Mouse (Mus musculus): ENCODE data around the gene Ace3. TPM values are rescaled to one million over a fixed set of nuclear protein-coding genes. Genes with fewer than 3 reads are reported as not detected.

Ace3 gene
- total RNA-seq, 2 experiments from 2014 or later = not detected

DNA sequence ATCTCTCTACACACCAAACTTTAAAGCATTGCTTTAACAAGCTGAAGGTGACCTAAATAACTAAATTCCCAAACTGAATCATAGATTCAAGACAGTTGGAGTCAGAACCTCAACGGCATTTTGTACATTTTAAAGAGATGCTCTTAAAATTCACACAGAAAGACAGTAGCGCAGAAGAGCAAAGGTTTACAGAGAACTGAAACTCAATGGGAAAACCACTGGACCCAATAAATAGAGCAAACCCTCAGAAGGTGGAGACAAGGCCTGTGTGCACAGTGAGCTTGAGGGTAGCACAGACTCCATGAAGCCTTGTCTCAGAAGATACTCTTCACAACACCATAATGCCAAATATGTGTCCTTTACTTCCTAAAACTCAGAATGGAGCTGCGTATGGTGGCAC, 51.3 kb downstream of the Ace3 start:
- DNase-seq = no peak

DNA sequence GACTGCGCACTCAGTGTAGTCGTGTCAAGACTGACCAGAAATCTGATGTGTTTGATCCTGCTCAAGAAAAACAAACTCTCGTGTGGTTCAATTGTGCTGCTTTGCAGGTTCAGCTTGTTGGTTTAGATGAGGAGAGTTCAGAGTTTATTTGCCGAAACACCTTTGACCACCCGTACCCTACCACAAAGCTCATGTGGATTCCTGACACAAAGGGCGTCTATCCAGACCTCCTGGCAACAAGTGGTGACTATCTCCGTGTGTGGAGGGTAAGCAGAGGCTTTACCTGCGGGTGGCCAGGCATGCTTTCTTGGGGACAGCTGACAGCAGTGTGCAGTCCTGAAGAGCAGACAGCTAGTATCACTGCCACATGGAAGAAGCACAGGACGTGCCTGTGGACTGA, 52.1 kb downstream of the Ace3 start:
- DNase-seq = no peak

DNA sequence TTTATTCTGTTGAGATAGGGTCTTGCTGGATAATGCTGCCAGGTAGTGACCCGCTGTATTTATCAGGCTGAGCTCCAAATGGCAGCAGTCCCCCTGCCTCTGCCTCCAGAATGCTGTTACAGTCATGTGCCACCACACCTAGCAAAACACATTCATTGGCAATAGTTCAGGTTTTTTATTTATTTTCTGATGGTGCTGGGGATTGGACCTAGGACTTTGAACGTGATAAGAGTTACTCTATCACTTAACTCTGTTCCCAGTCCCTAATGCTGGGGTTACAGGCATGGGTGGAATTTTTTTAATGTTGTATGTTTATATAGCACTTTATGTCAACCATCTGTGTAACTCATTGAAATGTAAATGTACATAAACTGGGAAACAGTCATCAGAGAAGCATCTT, 59.4 kb downstream of the Ace3 start:
- no peak for DNase-seq

GRCm38 (mm10) chr11:106054600-106054999, 60.1 kb downstream of the Ace3 start:
- no peak for DNase-seq

Other genes starting within 250 kb of the Ace3 start
- 1 to 10 TPM; 6.0 to 6.4 TPM for gene Cyb561, start 41.3 kb upstream of the Ace3 start, total RNA-seq (2021)
- gene Ace, start 26.7 kb upstream of the Ace3 start, total RNA-seq (2021) = 10 to 100 TPM; 15.5 to 17.7 TPM
- gene Kcnh6, start 13.4 kb downstream of the Ace3 start, total RNA-seq (2021) = under 1 TPM; 0.19 to 0.45 TPM
- gene Dcaf7, start 42.2 kb downstream of the Ace3 start, total RNA-seq (2021) = 10 to 100 TPM; 60.9 to 66.5 TPM
- gene Taco1, start 71.4 kb downstream of the Ace3 start, total RNA-seq (2021) = 10 to 100 TPM; 41.1 to 41.5 TPM
- gene Map3k3, start 89.9 kb downstream of the Ace3 start, total RNA-seq (2021) = 10 to 100 TPM; 55.6 to 55.8 TPM
- not detected for gene Gm10840, start 166.2 kb downstream of the Ace3 start, total RNA-seq (2021)
- 10 to 100 TPM; 21.6 to 21.8 TPM for gene Limd2, start 166.2 kb downstream of the Ace3 start, total RNA-seq (2021)
- 10 to 100 TPM; 12.5 to 13.4 TPM for gene Strada, start 207.5 kb downstream of the Ace3 start, total RNA-seq (2021)
- gene Ccdc47, start 221.7 kb downstream of the Ace3 start, total RNA-seq (2021) = 10 to 100 TPM; 75.3 to 77.2 TPM
- gene Ddx42, start 222.3 kb downstream of the Ace3 start, total RNA-seq (2021) = 10 to 100 TPM; 42.8 to 44.2 TPM